Mouse (Mus musculus) MEL (cell line): Measurements from ENCODE around the gene Itgbl1. TPM values are rescaled to one million over a fixed set of nuclear protein-coding genes. Genes with fewer than 3 reads are reported as not detected.

Source experiments
- DNase-seq: peaks from one replicate; pipeline ENCODE4 v3.0.0; 2011; ENCODE audit warnings: low read depth, low spot score
- H3K27ac ChIP-seq: 2 replicates; pipeline ENCODE4 v1.5.1; 2012; ENCODE audit warnings: low read depth, mild to moderate bottlenecking, control low read depth, low read length, moderate library complexity; ENCODE audit not compliant: control insufficient read depth
- H3K27me3 ChIP-seq, 2 experiments: fragments of 150-350 bp in 1 of 2; sonication (generic) in 1 of 2; 2 replicates each; pipeline ENCODE4 v1.6.1; 2012; ENCODE audit warnings: low read length in 2 of 2, mild to moderate bottlenecking in 2 of 2, improper control_type of control experiment in 1 of 2, moderate library complexity in 1 of 2; ENCODE audit not compliant: insufficient read depth in 2 of 2, control insufficient read depth in 1 of 2
- H3K36me3 ChIP-seq, 2 experiments: 2 replicates each; pipeline ENCODE4 v1.6.1; 2012 to 2014; ENCODE audit warnings: low read length in 2 of 2, improper control_type of control experiment in 1 of 2, inconsistent platforms in 1 of 2, mild to moderate bottlenecking in 1 of 2; ENCODE audit not compliant: insufficient read depth in 2 of 2, control insufficient read depth in 1 of 2
- H3K4me1 ChIP-seq, 2 experiments: fragments of 150-350 bp in 1 of 2; sonication (generic) in 1 of 2; 2 replicates each; pipeline ENCODE4 v1.6.1; 2012; ENCODE audit warnings: low read length in 2 of 2, improper control_type of control experiment in 1 of 2, mild to moderate bottlenecking in 1 of 2; ENCODE audit not compliant: insufficient read depth in 2 of 2, control insufficient read depth in 1 of 2
- H3K4me3 ChIP-seq, 2 experiments: fragments of 150-350 bp in 1 of 2; sonication (generic) in 1 of 2; 2 replicates each; pipeline ENCODE4 v1.5.1; 2012; ENCODE audit warnings: low read depth in 2 of 2, low read length in 2 of 2, mild to moderate bottlenecking in 2 of 2, moderate library complexity in 2 of 2, control low read depth in 1 of 2, improper control_type of control experiment in 1 of 2; ENCODE audit not compliant: control insufficient read depth in 1 of 2, insufficient read depth in 1 of 2
- H3K79me2 ChIP-seq: 2 replicates; pipeline ENCODE4 v1.6.1; 2012; ENCODE audit warnings: mild to moderate bottlenecking, low read length, moderate library complexity; ENCODE audit not compliant: control insufficient read depth, poor library complexity, insufficient read depth
- H3K9ac ChIP-seq: 2 replicates; pipeline ENCODE4 v1.6.1; 2012; ENCODE audit warnings: low read depth, mild to moderate bottlenecking, control low read depth, low read length, moderate library complexity; ENCODE audit not compliant: control insufficient read depth, poor library complexity, severe bottlenecking
- H3K9me3 ChIP-seq: fragments of 150-350 bp; sonication (generic); replicated peaks from 2 replicates; pipeline ENCODE4 v1.6.1; 2012; ENCODE audit warnings: mild to moderate bottlenecking, low read length, improper control_type of control experiment, moderate library complexity; ENCODE audit not compliant: insufficient read depth
- CTCF ChIP-seq, 3 experiments: IDR thresholded peaks in 2 of 3; conservative IDR thresholded peaks in 1 of 3; 2 replicates each; pipeline ENCODE4 v1.5.1; 2011 to 2012; ENCODE audit warnings: low read length in 3 of 3, low read depth in 2 of 3, mild to moderate bottlenecking in 2 of 3, improper control_type of control experiment in 1 of 3, inconsistent platforms in 1 of 3, mixed read lengths in 1 of 3, moderate library complexity in 1 of 3; ENCODE audit not compliant: control insufficient read depth in 1 of 3, insufficient read depth in 1 of 3, poor library complexity in 1 of 3, severe bottlenecking in 1 of 3
- ELF1 ChIP-seq: IDR thresholded peaks from 2 replicates; pipeline ENCODE4 v1.6.1; 2014; ENCODE audit warnings: low read depth, mild to moderate bottlenecking, inconsistent platforms, low read length, improper control_type of control experiment, moderate library complexity
- GATA1 ChIP-seq: IDR thresholded peaks from 2 replicates; pipeline ENCODE4 v1.6.1; 2011; ENCODE audit warnings: low read depth, low read length, improper control_type of control experiment
- HCFC1 ChIP-seq: IDR thresholded peaks from 2 replicates; pipeline ENCODE4 v1.6.1; 2012; ENCODE audit warnings: low read depth, mild to moderate bottlenecking, inconsistent platforms, low read length, improper control_type of control experiment, moderate library complexity
- KAT2A ChIP-seq: conservative IDR thresholded peaks from 2 replicates; pipeline ENCODE4 v1.6.1; 2012; ENCODE audit warnings: low read depth, low read length, improper control_type of control experiment, inconsistent platforms
- MAFK ChIP-seq: IDR thresholded peaks from 2 replicates; pipeline ENCODE4 v1.6.1; 2011; ENCODE audit warnings: low read depth, mild to moderate bottlenecking, low read length, improper control_type of control experiment, borderline replicate concordance
- MAX ChIP-seq: IDR thresholded peaks from 2 replicates; pipeline ENCODE4 v1.6.1; 2011; ENCODE audit warnings: low read length, improper control_type of control experiment
- MEF2A ChIP-seq: IDR thresholded peaks from 2 replicates; pipeline ENCODE4 v1.6.1; 2014; ENCODE audit warnings: low read depth, mild to moderate bottlenecking, inconsistent platforms, low read length, improper control_type of control experiment; ENCODE audit not compliant: poor library complexity, insufficient replicate concordance, severe bottlenecking; ENCODE audit errors: extremely low read depth
- MXI1 ChIP-seq: IDR thresholded peaks from 2 replicates; pipeline ENCODE4 v1.6.1; 2011; ENCODE audit warnings: mild to moderate bottlenecking, low read depth, low read length, improper control_type of control experiment
- MYC ChIP-seq: IDR thresholded peaks from 2 replicates; pipeline ENCODE4 v1.6.1; 2011; ENCODE audit warnings: low read depth, mild to moderate bottlenecking, low read length, improper control_type of control experiment, moderate library complexity
- NRF1 ChIP-seq: IDR thresholded peaks from 2 replicates; pipeline ENCODE4 v1.6.1; 2014; ENCODE audit warnings: low read depth, mild to moderate bottlenecking, inconsistent platforms, low read length, improper control_type of control experiment, moderate library complexity; ENCODE audit not compliant: poor library complexity, insufficient read depth, severe bottlenecking
- POLR2AphosphoS5 ChIP-seq: IDR thresholded peaks from 2 replicates; pipeline ENCODE4 v1.6.1; 2012; ENCODE audit warnings: low read depth, borderline replicate concordance, mild to moderate bottlenecking, inconsistent platforms, low read length, moderate library complexity, mixed read lengths
- RCOR1 ChIP-seq: IDR thresholded peaks from 2 replicates; pipeline ENCODE4 v1.6.1; 2012; ENCODE audit warnings: low read depth, mild to moderate bottlenecking, inconsistent platforms, low read length, improper control_type of control experiment
- USF1 ChIP-seq: IDR thresholded peaks from 2 replicates; pipeline ENCODE4 v1.6.1; 2014; ENCODE audit warnings: low read depth, mild to moderate bottlenecking, inconsistent platforms, low read length, improper control_type of control experiment, moderate library complexity
- USF2 ChIP-seq, 2 experiments: IDR thresholded peaks; 2 replicates each; pipeline ENCODE4 v1.6.1; 2011 to 2012; ENCODE audit warnings: improper control_type of control experiment in 2 of 2, low read length in 2 of 2, borderline replicate concordance in 1 of 2, inconsistent platforms in 1 of 2, low read depth in 1 of 2, mild to moderate bottlenecking in 1 of 2; ENCODE audit not compliant: insufficient read depth in 1 of 2
- ZMIZ1 ChIP-seq: IDR thresholded peaks from 2 replicates; pipeline ENCODE4 v1.6.1; 2012; ENCODE audit warnings: low read depth, mild to moderate bottlenecking, inconsistent platforms, low read length, improper control_type of control experiment, moderate library complexity
- ZNF384 ChIP-seq: IDR thresholded peaks from 2 replicates; pipeline ENCODE4 v1.6.1; 2012; ENCODE audit warnings: low read depth, mild to moderate bottlenecking, inconsistent platforms, low read length, improper control_type of control experiment
- polyA plus RNA-seq, 2 experiments: library from polyadenylated mRNA; stranded (reverse) in 1 of 2; unstranded in 1 of 2; fragments of >175 nt in 1 of 2; fragments of >200 nt in 1 of 2; gene quantifications; 2 replicates each; pipeline versions ENCODE4 v1.2.1 to v1.2.4; 2012; ENCODE audit warnings: low replicate concordance in 2 of 2, low read depth in 1 of 2; ENCODE audit not compliant: insufficient read length in 2 of 2, insufficient read depth in 1 of 2, missing spikeins in 1 of 2
- total RNA-seq: library from RNA; depleted of rRNA; stranded (reverse); fragments of 300-350 nt; gene quantifications from 2 replicates; pipeline ENCODE4 v1.2.3, GENCODE M21; 2012

Itgbl1 gene
- total and polyA plus RNA-seq, 3 experiments, result not detected

DNA sequence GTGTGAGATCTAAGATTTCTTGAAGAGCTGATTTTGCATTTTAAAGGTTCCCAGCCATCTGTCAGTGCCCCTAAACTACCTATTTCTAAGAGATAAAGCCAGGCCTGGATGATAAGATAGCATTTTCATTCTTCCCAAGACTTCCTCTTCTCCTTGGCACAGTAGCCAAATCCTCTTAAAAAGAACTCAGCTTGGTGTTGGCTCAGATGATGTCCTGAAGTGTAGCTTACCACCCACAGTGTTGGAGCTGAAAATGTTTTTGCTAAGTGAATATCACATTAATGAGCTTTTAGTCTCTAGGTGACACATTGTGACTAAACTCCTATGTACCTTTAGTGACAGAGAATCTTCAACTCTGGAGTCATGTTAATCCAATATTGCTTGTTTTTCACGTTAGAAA is 99.8 kb downstream of the Itgbl1 start:
- H3K79me2 ChIP-seq, result no peaks in the 10 kb centered on the region
- no peak overlapping the region for H3K27ac ChIP-seq
- no peak overlapping the region for H3K4me3 ChIP-seq
- H3K36me3 ChIP-seq, result no peaks in the 10 kb centered on the region
- no peaks in the 10 kb centered on the region for H3K9me3 ChIP-seq
- TF ChIP-seq USF1, result no peak
- no peak for TF ChIP-seq GATA1
- no peak for TF ChIP-seq CTCF (IDR thresholded peaks at IDR 0.05 in 2 of 3, conservative IDR thresholded peaks at IDR 0.05 in 1 of 3; ENCODE audit: control insufficient read depth in 1 of 3, insufficient read depth in 1 of 3, low read depth in 2 of 3, low read length in 3 of 3, poor library complexity in 1 of 3, severe bottlenecking in 1 of 3)
- TF ChIP-seq ZNF384, result no peak
- TF ChIP-seq KAT2A, result no peak
- no peak for TF ChIP-seq MXI1
- TF ChIP-seq MAX, result no peak
- no peak for TF ChIP-seq MEF2A
- no peak for TF ChIP-seq ZMIZ1
- no peak for TF ChIP-seq NRF1
- TF ChIP-seq RCOR1, result no peak
- no peaks in the 10 kb centered on the region for H3K4me1 ChIP-seq
- H3K9ac ChIP-seq, result no peak overlapping the region
- DNase-seq, result no peak
- no peaks in the 10 kb centered on the region for H3K27me3 ChIP-seq

DNA sequence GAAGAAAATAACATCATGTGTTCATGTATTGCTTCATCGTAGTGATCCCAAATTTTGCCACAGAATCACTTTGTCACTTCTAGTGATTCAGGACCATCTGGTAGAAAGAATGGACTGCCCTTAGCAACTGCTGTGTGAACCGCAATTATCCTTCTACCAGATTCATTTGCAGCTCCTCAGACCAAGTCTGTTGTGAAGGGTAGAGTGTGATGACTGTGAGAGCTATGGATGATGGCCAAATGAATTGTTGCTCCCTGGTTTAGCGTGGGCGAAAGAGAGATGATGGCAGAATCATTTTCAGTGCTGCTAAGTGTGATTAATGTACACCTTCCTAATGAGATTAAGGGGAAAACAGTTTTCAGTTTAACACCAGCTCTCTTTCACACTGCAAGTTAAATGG is 100.3 kb downstream of the Itgbl1 start:
- H3K9ac ChIP-seq, result no peak overlapping the region
- TF ChIP-seq MAFK, result no peak
- no peak for TF ChIP-seq USF2 (IDR thresholded peaks at IDR 0.05; ENCODE audit: borderline replicate concordance in 1 of 2, insufficient read depth in 1 of 2, low read depth in 1 of 2, low read length in 2 of 2)
- TF ChIP-seq POLR2AphosphoS5, result no peak
- TF ChIP-seq MYC, result no peak
- TF ChIP-seq, all 39 proteins: peak for 0
- H3K9me3 ChIP-seq, result no peaks in the 10 kb centered on the region
- no peaks in the 10 kb centered on the region for H3K79me2 ChIP-seq
- H3K4me1 ChIP-seq, result no peaks in the 10 kb centered on the region
- no peaks in the 10 kb centered on the region for H3K27me3 ChIP-seq
- no peak overlapping the region for H3K27ac ChIP-seq
- DNase-seq, result no peak
- H3K4me3 ChIP-seq, result no peak overlapping the region
- no peaks in the 10 kb centered on the region for H3K36me3 ChIP-seq

DNA sequence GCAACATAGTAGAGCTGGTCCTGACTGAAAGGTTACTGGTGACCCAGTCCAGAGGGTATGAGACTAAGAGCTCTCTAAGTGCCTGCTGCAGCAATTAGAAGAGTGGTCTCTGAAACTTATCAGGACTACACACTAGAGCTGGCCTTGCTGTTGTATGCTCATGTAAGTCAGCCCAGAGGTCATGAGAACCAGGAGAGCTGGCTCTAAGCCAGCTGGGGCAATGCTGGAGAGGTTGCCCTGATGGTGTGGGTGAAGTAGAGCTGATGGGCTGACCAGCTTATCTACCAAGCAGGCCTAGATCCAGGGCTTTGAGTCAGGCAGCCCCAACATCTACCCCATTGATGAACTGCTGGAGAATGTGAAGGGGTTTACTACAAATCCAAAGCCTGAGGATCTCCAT is 142.0 kb downstream of the Itgbl1 start:
- Histone ChIP-seq H3K27me3 (no peaks in the 10 kb centered on the region), H3K9me3 (no peaks in the 10 kb centered on the region), H3K4me1 (no peaks in the 10 kb centered on the region), H3K9ac (no peak overlapping the region), H3K79me2 (no peaks in the 10 kb centered on the region), H3K27ac (no peak overlapping the region)
- DNase-seq, result no peak
- TF ChIP-seq HCFC1 (no peak), MAFK (no peak), ELF1 (no peak)
- TF ChIP-seq, all 39 proteins: peak for 0
- Histone ChIP-seq H3K36me3 (no peaks in the 10 kb centered on the region), H3K4me3 (no peak overlapping the region)
